Mouse (Mus musculus): Measurements from ENCODE around the gene Pde4d. TPM values are rescaled to one million over a fixed set of nuclear protein-coding genes. Genes with fewer than 3 reads are reported as not detected.
A peak's percentile ranks its signal among the peaks of the same experiment; 100 is the strongest.

The Pde4d gene
- total and polyA plus RNA-seq, 3 experiments, result 18.5 to 18.8 TPM; not detected in 1

- TF ChIP-seq POLR2A (IDR thresholded peaks at IDR 0.05; ENCODE audit: control insufficient read depth in 1 of 2, insufficient read depth in 1 of 2, low read depth in 1 of 2, low read length in 2 of 2, poor library complexity in 1 of 2) (no peak), JUND (IDR thresholded peaks at IDR 0.05; ENCODE audit: low read depth, low read length) (no peak), HCFC1 (IDR thresholded peaks at IDR 0.05; ENCODE audit: low read depth, low read length) (no peak), USF1 (IDR thresholded peaks at IDR 0.05; ENCODE audit: low read depth, low read length) (no peak), MYB (IDR thresholded peaks at IDR 0.05; ENCODE audit: low read depth, low read length) (no peak), NRF1 (IDR thresholded peaks at IDR 0.05; ENCODE audit: insufficient read depth, low read depth, low read length, poor library complexity, severe bottlenecking) (no peak), ZC3H11A (IDR thresholded peaks at IDR 0.05; ENCODE audit: low read depth, low read length) (peak; percentile 91), GABPA (IDR thresholded peaks at IDR 0.05; ENCODE audit: low read depth, low read length) (no peak), MAFK (IDR thresholded peaks at IDR 0.05; ENCODE audit: borderline replicate concordance, low read depth, low read length) (no peak), CHD1 (IDR thresholded peaks at IDR 0.05; ENCODE audit: low read depth, low read length) (no peak), ZMIZ1 (IDR thresholded peaks at IDR 0.05; ENCODE audit: low read depth, low read length) (no peak), ZNF384 (IDR thresholded peaks at IDR 0.05; ENCODE audit: low read depth, low read length) (no peak)
These were observed 1286.7 kb downstream of the Pde4d start (continued) for GRCm38 (mm10) chr13:109736290-109737078.

GRCm38 (mm10) chr13:109746492-109746891 is 1296.7 kb downstream of the Pde4d start:
- no peak for TF ChIP-seq ETS1 (IDR thresholded peaks at IDR 0.05; ENCODE audit: low read depth, low read length)
- TF ChIP-seq NRF1 (IDR thresholded peaks at IDR 0.05; ENCODE audit: insufficient read depth, low read depth, low read length, poor library complexity, severe bottlenecking), result no peak
- Histone ChIP-seq H3K9ac (ENCODE audit: control insufficient read depth, low read depth, low read length, poor library complexity, severe bottlenecking) (no peak overlapping the region), H3K36me3 (ENCODE audit: control insufficient read depth in 1 of 2, insufficient read depth in 2 of 2, low read length in 2 of 2) (peaks cover 0 to 53% of the 10 kb centered on the region in 2 experiments; a peak in 2 of 4 replicates), H3K9me3 (replicated peaks; ENCODE audit: insufficient read depth, low read length) (no peaks in the 10 kb centered on the region), H3K4me1 (ENCODE audit: control insufficient read depth in 1 of 2, insufficient read depth in 2 of 2, low read length in 2 of 2) (no peaks in the 10 kb centered on the region), H3K4me3 (ENCODE audit: control insufficient read depth in 1 of 2, insufficient read depth in 1 of 2, low read depth in 2 of 2, low read length in 2 of 2) (no peak overlapping the region), H3K27ac (ENCODE audit: control insufficient read depth, low read depth, low read length) (no peak overlapping the region), H3K79me2 (ENCODE audit: control insufficient read depth, insufficient read depth, low read length, poor library complexity) (no peaks in the 10 kb centered on the region; the same call in 1 of the 2 replicates), H3K27me3 (ENCODE audit: control insufficient read depth in 1 of 2, insufficient read depth in 2 of 2, low read length in 2 of 2) (no peaks in the 10 kb centered on the region)
- no peak for DNase-seq (ENCODE audit: low read depth, low spot score)

GRCm38 (mm10) chr13:109752236-109752863 is 1302.6 kb downstream of the Pde4d start:
- Histone ChIP-seq H3K79me2 (ENCODE audit: control insufficient read depth, insufficient read depth, low read length, poor library complexity) (peaks cover 2% of the 10 kb centered on the region; the same call in 1 of the 2 replicates), H3K4me1 (ENCODE audit: control insufficient read depth in 1 of 2, insufficient read depth in 2 of 2, low read length in 2 of 2) (no peaks in the 10 kb centered on the region), H3K27me3 (ENCODE audit: control insufficient read depth in 1 of 2, insufficient read depth in 2 of 2, low read length in 2 of 2) (no peaks in the 10 kb centered on the region), H3K27ac (ENCODE audit: control insufficient read depth, low read depth, low read length) (no peak overlapping the region), H3K36me3 (ENCODE audit: control insufficient read depth in 1 of 2, insufficient read depth in 2 of 2, low read length in 2 of 2) (peaks cover 0 to 16% of the 10 kb centered on the region in 2 experiments; a peak in 2 of 4 replicates), H3K4me3 (ENCODE audit: control insufficient read depth in 1 of 2, insufficient read depth in 1 of 2, low read depth in 2 of 2, low read length in 2 of 2) (no peak overlapping the region), H3K9ac (ENCODE audit: control insufficient read depth, low read depth, low read length, poor library complexity, severe bottlenecking) (no peak overlapping the region), H3K9me3 (replicated peaks; ENCODE audit: insufficient read depth, low read length) (no peaks in the 10 kb centered on the region)
- DNase-seq (ENCODE audit: low read depth, low spot score), result no peak
- TF ChIP-seq MEF2A (IDR thresholded peaks at IDR 0.05; ENCODE audit: extremely low read depth, insufficient replicate concordance, low read depth, low read length, poor library complexity, severe bottlenecking) (no peak), MYC (IDR thresholded peaks at IDR 0.05; ENCODE audit: low read depth, low read length) (no peak), NELFE (IDR thresholded peaks at IDR 0.05; ENCODE audit: low read depth, low read length) (no peak), RCOR1 (IDR thresholded peaks at IDR 0.05; ENCODE audit: low read depth, low read length) (no peak), POLR2AphosphoS5 (IDR thresholded peaks at IDR 0.05; ENCODE audit: borderline replicate concordance, low read depth, low read length) (no peak), JUND (IDR thresholded peaks at IDR 0.05; ENCODE audit: low read depth, low read length) (no peak), HCFC1 (IDR thresholded peaks at IDR 0.05; ENCODE audit: low read depth, low read length) (no peak), KAT2A (conservative IDR thresholded peaks at IDR 0.05; ENCODE audit: low read depth, low read length) (no peak)

All from MEL (cell line).